Mouse (Mus musculus): ENCODE results near the gene Coro1b.

- no peak for TF ChIP-seq CTCF (IDR thresholded peaks at IDR 0.05; ENCODE audit: borderline replicate concordance, insufficient read depth, low read depth, low read length)
- TF ChIP-seq POLR2A (IDR thresholded peaks at IDR 0.05; ENCODE audit: borderline replicate concordance, insufficient read depth, low read length) = no peak; the same call in 1 of the 2 replicates
These were observed 35.1 kb upstream of the Coro1b start for GRCm38 (mm10) chr19:4113186-4113805.

All from cerebellum, adult 2 months (tissue).